Mouse (Mus musculus) heart, embryonic 12.5 days (tissue): ENCODE results near the gene Hist1h2bh. TPM values are rescaled to one million over a fixed set of nuclear protein-coding genes. Genes with fewer than 3 reads are reported as not detected.
"Not testable (repeated sequence)": the region's sequence is repeated elsewhere in the genome, so short reads cannot be mapped to it uniquely, and the experiment has no call there.

Experiments used
- ATAC-seq: fragments of 200-750 bp; cut with Nextera tagmentation; 2 replicates; pipeline ENCODE4 v1.8.0; 2017; ENCODE audit warnings: moderate TSS enrichment, moderate library complexity; ENCODE audit not compliant: insufficient number of reproducible peaks, low FRiP score
- H3K27ac ChIP-seq: fragments of 300-500 bp; sonication (generic); 2 replicates; pipeline ENCODE4 v1.5.1; 2016; ENCODE audit warnings: mild to moderate bottlenecking, moderate library complexity; ENCODE audit not compliant: poor library complexity, severe bottlenecking
- H3K27me3 ChIP-seq: fragments of 300-500 bp; sonication (generic); replicated peaks from 2 replicates; pipeline ENCODE4 v1.6.1; 2016; ENCODE audit warnings: mild to moderate bottlenecking, moderate library complexity
- H3K36me3 ChIP-seq: fragments of 300-500 bp; sonication (generic); 2 replicates; pipeline ENCODE4 v1.6.1; 2016; ENCODE audit warnings: mild to moderate bottlenecking, moderate library complexity
- H3K4me1 ChIP-seq: fragments of 300-500 bp; sonication (generic); replicated peaks from 2 replicates; pipeline ENCODE4 v1.6.1; 2016; ENCODE audit warnings: mild to moderate bottlenecking
- H3K4me2 ChIP-seq: fragments of 300-500 bp; sonication (generic); 2 replicates; pipeline ENCODE4 v1.6.1; 2016; ENCODE audit warnings: mild to moderate bottlenecking, moderate library complexity
- H3K4me3 ChIP-seq: fragments of 300-500 bp; sonication (generic); 2 replicates; pipeline ENCODE4 v1.5.1; 2016; ENCODE audit warnings: mild to moderate bottlenecking
- H3K9ac ChIP-seq: fragments of 300-500 bp; sonication (generic); 2 replicates; pipeline ENCODE4 v1.6.1; 2016; ENCODE audit warnings: mild to moderate bottlenecking, moderate library complexity
- H3K9me3 ChIP-seq: fragments of 300-500 bp; sonication (generic); replicated peaks from 2 replicates; pipeline ENCODE4 v1.6.1; 2016; ENCODE audit warnings: mild to moderate bottlenecking, moderate library complexity
- WGBS: fragments of 180-500 bp; shearing (Covaris S2); methylation state at CpG from one replicate; pipeline ENCODE4 v1.1.7; 2016; 5-methylcytosine and 5-hydroxymethylcytosine counted together
- polyA plus RNA-seq: library from polyadenylated mRNA; unstranded; fragments of >200 nt; fragmentation: Nextera tagmentation; extraction: Ambion mirVana; gene quantifications from 2 replicates; pipeline ENCODE4 v1.2.1, GENCODE M21; 2016

The Hist1h2bh gene
- polyA plus RNA-seq, 1 experiment from 2014 or later: 0.26 TPM

DNA sequence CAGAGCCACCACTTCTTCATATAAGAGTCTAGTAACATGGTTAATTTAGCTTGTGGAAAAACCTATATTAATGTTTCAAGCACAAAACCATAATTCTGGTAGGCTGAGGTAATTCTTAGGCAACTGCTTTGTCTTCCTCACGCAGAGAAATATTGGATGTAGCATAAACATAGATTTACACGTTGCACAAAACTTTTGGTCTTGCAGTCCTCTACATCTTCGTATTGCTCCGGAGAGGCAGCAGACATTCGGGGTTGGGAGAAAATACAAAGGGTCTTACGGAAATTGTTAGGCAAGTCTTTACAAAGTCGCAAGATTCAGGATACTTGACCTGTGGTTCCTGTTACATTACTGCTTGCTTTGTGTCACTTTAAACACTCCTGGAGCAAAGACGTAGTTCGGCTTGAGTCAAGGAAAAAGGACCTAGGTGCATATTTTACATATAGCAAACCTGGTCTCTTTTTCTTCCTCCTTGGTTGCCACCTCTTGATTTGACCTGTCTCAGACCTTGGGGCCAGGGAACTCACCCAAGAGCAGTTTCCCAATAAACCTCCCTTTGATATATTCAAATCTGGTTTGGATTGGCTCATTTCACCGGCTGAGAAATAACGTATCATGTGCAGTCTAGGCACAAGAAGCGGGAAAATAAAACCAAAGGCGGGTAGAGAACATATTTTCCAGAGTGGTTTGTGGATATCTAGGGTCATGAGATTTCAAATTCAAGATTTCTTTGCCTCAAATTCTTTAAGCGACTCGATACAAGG lies 8.6 kb downstream of the Hist1h2bh start:
- 2% methylated on average over 15 of the region's 15 CpGs for WGBS
- Histone ChIP-seq H3K27ac (peak overlapping the region; percentile 86), H3K4me3 (peak overlapping the region; percentile 63), H3K4me2 (peak overlapping the region; percentile 80), H3K4me1 (peaks cover 24% of the 10 kb centered on the region), H3K36me3 (no peaks in the 10 kb centered on the region), H3K27me3 (no peaks in the 10 kb centered on the region), H3K9me3 (no peaks in the 10 kb centered on the region), H3K9ac (peak overlapping the region; percentile 74)
- no peak for ATAC-seq

GRCm38 (mm10) chr13:23533560-23534367 lies 9.4 kb downstream of the Hist1h2bh start, which contains the start of gene Hist1h2af:
Hist1h2af (plus strand) TSS chr13:23533906.
- peaks cover 29% of the 10 kb centered on the region for H3K4me1 ChIP-seq
- not testable (repeated sequence) for H3K9me3 ChIP-seq, H3K36me3 ChIP-seq, H3K27me3 ChIP-seq
- under 1% methylated on average over 31 of the region's 53 CpGs for WGBS
- peak within 1 kb of the TSS; percentile 74 for H3K9ac ChIP-seq
- peak within 1 kb of the TSS; percentile 63 for H3K4me3 ChIP-seq
- ATAC-seq: peak; percentile 30; the same call in 1 of the 2 replicates
- H3K4me2 ChIP-seq: peak within 1 kb of the TSS; percentile 80
- H3K27ac ChIP-seq: peak within 1 kb of the TSS; percentile 86

GRCm38 (mm10) chr13:23532262-23533075 lies 10.7 kb downstream of the Hist1h2bh start:
- peaks cover 34% of the 10 kb centered on the region for H3K4me1 ChIP-seq
- no peaks in the 10 kb centered on the region for H3K27me3 ChIP-seq
- H3K9ac ChIP-seq: peak overlapping the region; percentile 54; the same call in 1 of the 2 replicates
- no peaks in the 10 kb centered on the region for H3K9me3 ChIP-seq
- peak overlapping the region; percentile 97 for H3K27ac ChIP-seq
- no peaks in the 10 kb centered on the region for H3K36me3 ChIP-seq
- WGBS: 25% methylated on average over 9 of the region's 9 CpGs
- H3K4me3 ChIP-seq: peak overlapping the region; percentile 63
- H3K4me2 ChIP-seq: peak overlapping the region; percentile 80
- no peak for ATAC-seq

DNA sequence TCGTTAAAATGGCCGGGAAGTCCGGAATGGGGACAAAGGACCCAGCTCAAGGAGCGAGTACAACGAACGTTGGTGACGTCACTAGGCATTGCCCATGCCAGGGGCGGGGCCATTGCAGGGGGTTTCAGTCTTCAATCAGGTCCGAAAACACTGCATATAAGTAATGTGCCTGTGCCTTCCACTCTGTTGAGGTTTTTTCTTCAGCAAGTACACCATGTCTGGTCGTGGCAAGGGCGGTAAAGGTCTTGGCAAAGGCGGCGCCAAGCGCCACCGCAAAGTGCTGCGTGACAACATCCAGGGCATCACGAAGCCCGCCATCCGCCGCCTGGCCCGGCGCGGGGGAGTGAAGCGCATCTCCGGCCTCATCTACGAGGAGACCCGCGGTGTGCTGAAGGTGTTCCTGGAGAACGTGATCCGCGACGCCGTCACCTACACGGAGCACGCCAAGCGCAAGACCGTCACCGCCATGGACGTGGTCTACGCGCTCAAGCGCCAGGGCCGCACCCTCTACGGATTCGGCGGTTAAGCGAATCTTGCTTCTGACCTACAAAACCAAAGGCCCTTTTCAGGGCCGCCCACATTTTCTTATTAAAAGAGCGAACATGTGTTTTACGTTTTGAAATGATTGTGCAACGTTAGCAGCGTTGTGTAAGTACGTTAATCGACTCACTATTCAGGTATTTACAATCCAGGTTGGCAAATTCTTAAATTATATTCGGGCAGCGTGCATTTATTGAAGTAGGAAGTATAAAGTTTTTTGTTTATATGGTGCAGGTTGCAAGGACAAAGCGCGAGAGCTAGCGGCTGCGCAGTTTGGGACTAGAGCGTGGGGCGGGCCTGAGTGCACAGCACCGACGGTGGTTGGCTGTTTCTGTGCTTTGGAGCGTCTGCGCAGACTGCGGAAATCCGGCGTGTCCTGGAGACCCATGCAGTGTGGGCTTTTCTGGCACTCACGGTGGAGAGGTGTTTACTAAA lies 12.0 kb downstream of the Hist1h2bh start, which contains the start of gene Hist1h4h:
Hist1h4h (plus strand) TSS at position 150 of the 975 bp plus-strand sequence.
- WGBS: under 1% methylated on average over 61 of the region's 70 CpGs

DNA sequence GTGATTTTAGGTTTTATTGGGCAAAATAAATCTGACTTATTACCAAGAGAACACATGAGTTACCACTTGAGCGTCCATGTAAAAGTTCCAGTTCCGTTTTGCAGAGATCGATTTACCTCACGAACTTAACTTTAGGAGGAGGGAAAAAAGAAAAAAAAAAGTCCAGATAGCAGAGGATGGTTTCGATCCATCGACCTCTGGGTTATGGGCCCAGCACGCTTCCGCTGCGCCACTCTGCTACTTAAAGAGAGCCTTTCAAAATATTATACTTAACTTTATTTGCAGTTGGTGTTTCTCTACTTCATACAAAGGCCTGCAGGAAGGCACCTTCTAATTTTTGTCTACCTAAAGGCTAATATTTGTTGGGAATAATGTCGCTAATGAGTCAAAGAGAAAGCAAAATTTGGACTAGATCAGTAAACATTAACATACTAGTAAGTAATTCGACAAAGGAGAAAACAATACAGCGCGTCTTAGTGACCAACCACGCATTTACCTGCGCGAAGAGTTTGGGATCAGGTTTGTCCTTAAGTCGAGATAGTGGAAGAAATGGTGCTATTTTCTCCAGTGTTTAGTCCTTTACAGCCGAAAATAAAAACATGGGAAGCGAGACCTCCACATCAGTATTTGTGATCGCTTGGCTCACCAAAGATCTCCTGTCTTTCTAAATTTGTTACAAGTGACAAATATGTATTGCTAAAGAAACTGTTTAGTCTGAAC lies 12.9 kb downstream of the Hist1h2bh start:
- peaks cover 27% of the 10 kb centered on the region for H3K4me1 ChIP-seq
- peak overlapping the region; percentile 97 for H3K27ac ChIP-seq
- WGBS: under 1% methylated on average over 20 of the region's 20 CpGs
- H3K9me3 ChIP-seq: no peaks in the 10 kb centered on the region
- ATAC-seq: no peak
- H3K27me3 ChIP-seq: no peaks in the 10 kb centered on the region
- no peaks in the 10 kb centered on the region for H3K36me3 ChIP-seq
- H3K4me2 ChIP-seq: peak overlapping the region; percentile 67
- H3K9ac ChIP-seq: peak overlapping the region; percentile 85
- H3K4me3 ChIP-seq: peak overlapping the region; percentile 63

More for the DNA sequence above, 12.0 kb downstream of the Hist1h2bh start, which contains the start of gene Hist1h4h:
- Histone ChIP-seq H3K9me3 (no peaks in the 10 kb centered on the region), H3K4me3 (peak within 1 kb of the TSS; percentile 63), H3K4me1 (peaks cover 25% of the 10 kb centered on the region), H3K4me2 (peak within 1 kb of the TSS; percentile 67), H3K27ac (peak within 1 kb of the TSS; percentile 97), H3K36me3 (no peaks in the 10 kb centered on the region), H3K27me3 (no peaks in the 10 kb centered on the region), H3K9ac (peak within 1 kb of the TSS; percentile 85)
- ATAC-seq: peak; percentile 83

GRCm38 (mm10) chr13:23529480-23530165 lies 13.6 kb downstream of the Hist1h2bh start:
- Histone ChIP-seq H3K4me3 (peak overlapping the region; percentile 63), H3K36me3 (no peaks in the 10 kb centered on the region), H3K9me3 (no peaks in the 10 kb centered on the region), H3K27me3 (no peaks in the 10 kb centered on the region), H3K27ac (peak overlapping the region; percentile 97), H3K4me1 (peaks cover 28% of the 10 kb centered on the region), H3K9ac (peak overlapping the region; percentile 85; the same call in 1 of the 2 replicates), H3K4me2 (peak overlapping the region; percentile 67; the same call in 1 of the 2 replicates)
- WGBS: 28% methylated on average over 2 of the region's 2 CpGs
- no peak for ATAC-seq

DNA sequence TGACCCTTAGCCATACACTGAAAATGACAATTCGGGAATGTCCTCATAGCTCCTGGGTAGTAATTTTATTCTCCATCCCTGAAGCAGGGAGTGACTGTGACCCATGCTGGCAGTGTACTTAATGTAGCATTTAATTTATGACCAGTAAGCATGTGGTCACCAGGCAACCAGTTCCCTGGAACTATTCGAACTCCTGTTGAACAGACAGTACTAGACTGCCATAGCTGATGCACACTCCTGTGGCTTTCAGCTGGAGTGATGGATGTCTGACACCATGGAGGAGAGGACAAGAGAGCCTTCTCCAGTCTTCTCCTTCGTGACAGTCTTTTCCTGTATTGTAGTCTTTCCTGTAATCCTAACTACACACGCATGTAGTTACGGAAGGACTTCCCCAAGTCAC lies 14.2 kb downstream of the Hist1h2bh start:
- H3K9me3 ChIP-seq: no peaks in the 10 kb centered on the region
- H3K27me3 ChIP-seq: no peaks in the 10 kb centered on the region
- no peaks in the 10 kb centered on the region for H3K36me3 ChIP-seq
- H3K4me2 ChIP-seq: peak overlapping the region; percentile 38
- H3K9ac ChIP-seq: peak overlapping the region; percentile 7; the same call in 1 of the 2 replicates
- ATAC-seq: no peak
- peak overlapping the region; percentile 57 for H3K27ac ChIP-seq
- WGBS: 84% methylated on average over 5 of the region's 5 CpGs
- no peak overlapping the region for H3K4me3 ChIP-seq
- H3K4me1 ChIP-seq: peaks cover 25% of the 10 kb centered on the region

DNA sequence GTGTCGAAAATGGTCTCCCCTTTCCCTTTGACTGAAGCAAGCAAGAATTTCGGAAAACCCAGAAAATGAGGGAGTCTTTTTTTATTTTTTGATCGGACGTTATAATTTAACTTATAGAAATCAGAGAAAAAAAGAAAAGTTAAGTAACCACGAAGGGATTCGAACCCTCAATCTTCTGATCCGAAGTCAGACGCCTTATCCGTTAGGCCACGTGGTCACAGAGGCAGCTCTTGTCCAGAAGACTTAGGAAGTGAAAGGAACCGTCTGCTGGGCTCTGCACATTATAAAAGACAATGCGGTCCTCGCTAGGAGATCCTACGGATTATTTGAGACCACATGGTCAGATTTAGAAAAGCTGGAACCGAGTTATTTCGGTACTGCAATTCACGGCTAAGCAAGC lies 16.9 kb downstream of the Hist1h2bh start:
- peaks cover 15% of the 10 kb centered on the region for H3K4me1 ChIP-seq
- 0 out of 2 replicates have a peak, but pooled peaks have one; percentile 49 for ATAC-seq
- H3K4me3 ChIP-seq: peak overlapping the region; percentile 51
- H3K27me3 ChIP-seq: no peaks in the 10 kb centered on the region
- no peaks in the 10 kb centered on the region for H3K36me3 ChIP-seq
- peak overlapping the region; percentile 65 for H3K4me2 ChIP-seq
- H3K9ac ChIP-seq: peak overlapping the region; percentile 67
- H3K27ac ChIP-seq: no peak overlapping the region
- WGBS: under 1% methylated on average over 17 of the region's 17 CpGs
- H3K9me3 ChIP-seq: no peaks in the 10 kb centered on the region

- no peak overlapping the region for H3K27ac ChIP-seq
- H3K36me3 ChIP-seq: no peaks in the 10 kb centered on the region
- no peaks in the 10 kb centered on the region for H3K27me3 ChIP-seq
- no peak for ATAC-seq
- H3K4me1 ChIP-seq: peaks cover 15% of the 10 kb centered on the region
- peak overlapping the region; percentile 51 for H3K4me3 ChIP-seq
- peak overlapping the region; percentile 65 for H3K4me2 ChIP-seq
- H3K9ac ChIP-seq: no peak overlapping the region
- WGBS: 1% methylated on average over 10 of the region's 10 CpGs
- no peaks in the 10 kb centered on the region for H3K9me3 ChIP-seq
These were observed 17.3 kb downstream of the Hist1h2bh start for GRCm38 (mm10) chr13:23525901-23526300.
